Mouse (Mus musculus): ENCODE data around the gene Sptlc2. TPM values are rescaled to one million over a fixed set of nuclear protein-coding genes. Genes with fewer than 3 reads are reported as not detected.

Sptlc2 gene
- polyA plus RNA-seq, 1 experiment from 2014 or later = 67.6 TPM

DNA sequence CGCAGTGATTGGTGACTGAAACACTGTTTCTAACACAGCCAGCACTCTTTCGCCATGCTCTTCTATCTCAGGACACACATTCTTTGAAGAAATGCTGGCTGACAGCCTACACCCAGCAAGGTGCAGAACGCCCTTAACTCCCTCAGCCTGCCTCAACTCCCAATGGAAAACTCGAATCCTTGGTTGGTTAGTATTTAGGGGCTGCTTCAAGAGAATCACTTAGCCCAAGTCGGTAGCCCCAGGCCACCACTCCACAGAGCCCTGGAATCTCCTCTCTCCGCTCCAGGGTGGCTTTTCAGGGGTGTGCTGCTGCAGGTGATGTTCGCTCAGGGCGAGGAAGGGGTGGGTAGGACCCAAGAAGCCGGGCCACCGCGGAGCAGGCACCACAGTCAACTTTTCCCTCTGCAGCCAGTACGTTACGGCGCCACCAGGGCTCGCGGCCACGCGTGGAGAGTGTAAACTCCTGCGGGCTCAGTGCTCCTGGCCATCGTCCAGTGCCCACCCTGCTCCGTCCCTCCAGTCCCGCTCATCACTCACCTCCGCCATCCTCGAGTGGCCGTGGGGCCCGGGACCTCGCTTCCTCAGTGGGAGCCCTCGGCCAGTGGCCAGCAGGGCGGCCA, 89.0 kb downstream of the Sptlc2 start:
- 8% methylated on average over 29 of the region's 29 CpGs for WGBS
- Histone ChIP-seq H3K4me1 (replicated peaks; ENCODE audit: control insufficient read depth, insufficient read depth, low read length) (peaks cover 16% of the 10 kb centered on the region), H3K36me3 (ENCODE audit: control insufficient read depth, insufficient read depth) (no peaks in the 10 kb centered on the region), H3K9ac (replicated peaks; ENCODE audit: low read depth, low read length) (peak overlapping the region; percentile 73), H3K4me3 (replicated peaks; ENCODE audit: low read length) (peak overlapping the region; percentile 73), H3K9me3 (ENCODE audit: control insufficient read depth, low read length) (no peaks in the 10 kb centered on the region), H3K4me2 (ENCODE audit: low read length) (peak overlapping the region; percentile 95), H3K27me3 (replicated peaks; ENCODE audit: control insufficient read depth, insufficient read depth, low read length) (peaks cover 7% of the 10 kb centered on the region), H3K27ac (ENCODE audit: low read length) (no peak overlapping the region)
- ATAC-seq = peak; percentile 19

DNA sequence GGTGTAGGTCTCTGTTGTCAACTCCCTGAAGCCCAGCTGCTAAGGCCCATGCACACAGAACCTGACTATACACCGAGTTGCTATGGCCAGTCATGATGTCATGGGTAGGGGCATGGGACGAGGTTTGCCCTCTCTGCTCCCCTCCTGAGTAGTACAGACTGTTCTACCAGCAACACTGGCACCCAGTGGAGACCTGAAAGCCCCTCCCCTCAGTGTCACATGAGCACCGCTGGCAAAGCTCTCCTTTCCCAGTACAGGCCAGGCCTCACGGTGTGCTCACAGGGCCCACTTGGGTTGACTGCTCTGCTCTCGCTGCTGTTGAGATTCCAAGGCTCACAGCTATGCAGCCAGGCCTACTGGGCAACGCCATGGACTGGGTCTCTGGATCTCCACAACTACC, 94.2 kb downstream of the Sptlc2 start:
- Histone ChIP-seq H3K36me3 (ENCODE audit: control insufficient read depth, insufficient read depth) (no peaks in the 10 kb centered on the region), H3K27me3 (replicated peaks; ENCODE audit: control insufficient read depth, insufficient read depth, low read length) (peaks cover 7% of the 10 kb centered on the region), H3K4me1 (replicated peaks; ENCODE audit: control insufficient read depth, insufficient read depth, low read length) (no peaks in the 10 kb centered on the region; the same call in 1 of the 2 replicates), H3K9ac (replicated peaks; ENCODE audit: low read depth, low read length) (no peak overlapping the region), H3K27ac (ENCODE audit: low read length) (no peak overlapping the region), H3K4me2 (ENCODE audit: low read length) (no peak overlapping the region), H3K4me3 (replicated peaks; ENCODE audit: low read length) (no peak overlapping the region), H3K9me3 (ENCODE audit: control insufficient read depth, low read length) (no peaks in the 10 kb centered on the region)
- 73% methylated on average over 6 of the region's 6 CpGs for WGBS
- ATAC-seq = no peak

DNA sequence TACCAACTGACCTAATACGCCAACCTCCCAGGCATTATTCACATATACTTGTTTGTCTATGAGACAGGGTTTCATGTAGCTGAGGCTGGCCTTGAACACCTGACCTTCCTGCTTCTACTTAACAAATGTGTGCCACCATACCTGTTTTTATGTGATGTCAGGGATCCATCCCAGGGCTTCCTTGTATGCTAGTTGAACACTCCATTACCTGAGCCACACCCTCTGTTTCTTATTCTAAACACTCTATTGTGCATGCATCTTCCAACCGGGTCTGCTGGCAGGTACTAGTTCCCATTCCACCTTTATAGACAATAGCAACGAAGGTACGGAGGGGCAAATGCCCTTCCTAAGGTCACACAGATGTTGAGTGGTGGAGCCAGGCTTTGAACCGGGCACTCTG, 99.1 kb downstream of the Sptlc2 start:
- WGBS = 92% methylated on average over 5 of the region's 5 CpGs
- Histone ChIP-seq H3K27me3 (replicated peaks; ENCODE audit: control insufficient read depth, insufficient read depth, low read length) (no peaks in the 10 kb centered on the region), H3K4me2 (ENCODE audit: low read length) (no peak overlapping the region), H3K36me3 (ENCODE audit: control insufficient read depth, insufficient read depth) (no peaks in the 10 kb centered on the region), H3K9ac (replicated peaks; ENCODE audit: low read depth, low read length) (no peak overlapping the region), H3K4me3 (replicated peaks; ENCODE audit: low read length) (no peak overlapping the region), H3K9me3 (ENCODE audit: control insufficient read depth, low read length) (no peaks in the 10 kb centered on the region), H3K27ac (ENCODE audit: low read length) (no peak overlapping the region), H3K4me1 (replicated peaks; ENCODE audit: control insufficient read depth, insufficient read depth, low read length) (no peaks in the 10 kb centered on the region)
- ATAC-seq = no peak

GRCm38 (mm10) chr12:87284726-87285125, 103.4 kb downstream of the Sptlc2 start:
- 89% methylated on average over 5 of the region's 5 CpGs for WGBS
- ATAC-seq = no peak

DNA sequence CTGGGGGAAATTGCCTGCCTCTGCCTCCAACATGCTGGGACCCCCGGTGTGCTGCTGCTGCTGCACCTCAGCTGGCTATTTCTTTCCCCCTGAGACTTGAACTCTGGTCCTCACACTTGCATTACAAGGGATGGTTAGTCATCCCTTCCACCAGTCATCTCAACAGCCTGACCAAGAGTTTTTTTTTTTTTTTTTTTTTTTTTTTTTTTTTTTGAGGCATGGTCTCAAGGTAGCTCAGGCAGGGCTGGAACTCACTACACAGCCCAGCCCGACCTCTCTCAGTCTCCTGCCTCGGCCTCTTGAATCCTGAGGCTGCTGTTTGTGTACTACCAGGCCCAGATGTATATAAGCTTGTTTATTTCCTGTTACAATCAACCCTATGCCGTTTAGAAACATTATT, 103.9 kb downstream of the Sptlc2 start:
- H3K27me3 ChIP-seq (replicated peaks; ENCODE audit: control insufficient read depth, insufficient read depth, low read length) = no peaks in the 10 kb centered on the region
- no peaks in the 10 kb centered on the region for H3K9me3 ChIP-seq (ENCODE audit: control insufficient read depth, low read length)
- H3K4me2 ChIP-seq (ENCODE audit: low read length) = no peak overlapping the region
- no peak overlapping the region for H3K9ac ChIP-seq (replicated peaks; ENCODE audit: low read depth, low read length)
- H3K27ac ChIP-seq (ENCODE audit: low read length) = no peak overlapping the region
- 84% methylated on average over 4 of the region's 4 CpGs for WGBS
- H3K36me3 ChIP-seq (ENCODE audit: control insufficient read depth, insufficient read depth) = no peaks in the 10 kb centered on the region
- no peak overlapping the region for H3K4me3 ChIP-seq (replicated peaks; ENCODE audit: low read length)
- H3K4me1 ChIP-seq (replicated peaks; ENCODE audit: control insufficient read depth, insufficient read depth, low read length) = no peaks in the 10 kb centered on the region
- no peak for ATAC-seq

More at GRCm38 (mm10) chr12:87284726-87285125, 103.4 kb downstream of the Sptlc2 start:
- Histone ChIP-seq H3K9ac (replicated peaks; ENCODE audit: low read depth, low read length) (no peak overlapping the region), H3K4me1 (replicated peaks; ENCODE audit: control insufficient read depth, insufficient read depth, low read length) (no peaks in the 10 kb centered on the region), H3K27ac (ENCODE audit: low read length) (no peak overlapping the region), H3K4me3 (replicated peaks; ENCODE audit: low read length) (no peak overlapping the region), H3K36me3 (ENCODE audit: control insufficient read depth, insufficient read depth) (no peaks in the 10 kb centered on the region), H3K27me3 (replicated peaks; ENCODE audit: control insufficient read depth, insufficient read depth, low read length) (no peaks in the 10 kb centered on the region), H3K4me2 (ENCODE audit: low read length) (no peak overlapping the region), H3K9me3 (ENCODE audit: control insufficient read depth, low read length) (no peaks in the 10 kb centered on the region)

- ATAC-seq = no peak
- WGBS = 53% methylated on average over 7 of the region's 7 CpGs
- H3K4me3 ChIP-seq (replicated peaks; ENCODE audit: low read length) = no peak overlapping the region
Observed at GRCm38 (mm10) chr12:87283706-87284105, 104.4 kb downstream of the Sptlc2 start.

DNA sequence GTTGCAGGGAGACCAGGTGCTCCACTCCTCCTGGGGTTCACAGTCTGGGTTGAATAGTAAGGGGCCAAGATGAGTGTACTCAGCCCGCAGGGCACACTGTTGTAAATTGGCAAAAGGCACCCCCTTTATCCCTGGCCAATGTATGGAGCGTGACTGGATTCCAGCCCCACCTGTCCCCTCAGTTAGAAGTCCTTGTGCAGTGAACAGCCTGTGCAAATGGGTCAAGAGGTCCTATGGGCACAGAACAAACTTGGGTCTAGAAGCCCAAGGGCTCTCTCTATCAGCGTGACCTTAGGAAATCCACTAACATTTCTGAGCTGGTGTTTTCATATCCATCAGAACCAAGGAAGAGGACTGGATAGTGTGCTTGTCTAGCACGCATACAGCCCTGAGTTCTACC, 105.4 kb downstream of the Sptlc2 start:
- no peak for ATAC-seq
- H3K27me3 ChIP-seq (replicated peaks; ENCODE audit: control insufficient read depth, insufficient read depth, low read length) = no peaks in the 10 kb centered on the region
- no peak overlapping the region for H3K4me2 ChIP-seq (ENCODE audit: low read length)
- H3K36me3 ChIP-seq (ENCODE audit: control insufficient read depth, insufficient read depth) = no peaks in the 10 kb centered on the region
- no peak overlapping the region for H3K27ac ChIP-seq (ENCODE audit: low read length)
- H3K4me1 ChIP-seq (replicated peaks; ENCODE audit: control insufficient read depth, insufficient read depth, low read length) = no peaks in the 10 kb centered on the region
- WGBS = 94% methylated on average over 4 of the region's 4 CpGs
- no peaks in the 10 kb centered on the region for H3K9me3 ChIP-seq (ENCODE audit: control insufficient read depth, low read length)
- H3K9ac ChIP-seq (replicated peaks; ENCODE audit: low read depth, low read length) = no peak overlapping the region
- H3K4me3 ChIP-seq (replicated peaks; ENCODE audit: low read length) = no peak overlapping the region

More at GRCm38 (mm10) chr12:87283706-87284105, 104.4 kb downstream of the Sptlc2 start:
- Histone ChIP-seq H3K4me2 (ENCODE audit: low read length) (no peak overlapping the region), H3K9me3 (ENCODE audit: control insufficient read depth, low read length) (no peaks in the 10 kb centered on the region), H3K4me1 (replicated peaks; ENCODE audit: control insufficient read depth, insufficient read depth, low read length) (no peaks in the 10 kb centered on the region), H3K36me3 (ENCODE audit: control insufficient read depth, insufficient read depth) (no peaks in the 10 kb centered on the region), H3K27ac (ENCODE audit: low read length) (no peak overlapping the region), H3K9ac (replicated peaks; ENCODE audit: low read depth, low read length) (no peak overlapping the region), H3K27me3 (replicated peaks; ENCODE audit: control insufficient read depth, insufficient read depth, low read length) (no peaks in the 10 kb centered on the region)

DNA sequence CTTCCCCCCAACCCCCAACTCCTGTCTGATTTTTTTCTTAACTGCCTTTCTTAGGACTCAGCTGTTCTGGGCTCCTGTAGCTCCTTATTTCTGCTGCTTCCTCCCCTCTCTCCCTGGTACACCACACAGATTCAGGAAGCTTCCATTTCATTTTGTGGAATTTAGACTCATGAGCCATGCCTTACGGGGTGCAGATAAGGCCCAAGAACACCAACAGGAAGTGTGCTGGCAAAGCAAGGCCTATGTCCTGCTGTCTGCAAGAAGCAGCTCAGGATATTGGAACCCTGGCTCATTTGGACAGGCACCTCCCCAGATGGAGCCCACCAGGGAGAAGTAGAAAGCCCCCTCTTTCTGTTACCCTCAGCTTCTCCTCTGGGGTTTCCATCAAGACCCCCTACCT, 106.4 kb downstream of the Sptlc2 start:
- Histone ChIP-seq H3K36me3 (ENCODE audit: control insufficient read depth, insufficient read depth) (no peaks in the 10 kb centered on the region), H3K27ac (ENCODE audit: low read length) (no peak overlapping the region), H3K4me1 (replicated peaks; ENCODE audit: control insufficient read depth, insufficient read depth, low read length) (no peaks in the 10 kb centered on the region), H3K9me3 (ENCODE audit: control insufficient read depth, low read length) (no peaks in the 10 kb centered on the region), H3K4me2 (ENCODE audit: low read length) (no peak overlapping the region), H3K9ac (replicated peaks; ENCODE audit: low read depth, low read length) (no peak overlapping the region), H3K4me3 (replicated peaks; ENCODE audit: low read length) (no peak overlapping the region), H3K27me3 (replicated peaks; ENCODE audit: control insufficient read depth, insufficient read depth, low read length) (no peaks in the 10 kb centered on the region)
- WGBS = 93% methylated on average over 1 of the region's 1 CpGs
- no peak for ATAC-seq

- H3K27me3 ChIP-seq (replicated peaks; ENCODE audit: control insufficient read depth, insufficient read depth, low read length) = no peaks in the 10 kb centered on the region
- H3K27ac ChIP-seq (ENCODE audit: low read length) = no peak overlapping the region
- no peaks in the 10 kb centered on the region for H3K4me1 ChIP-seq (replicated peaks; ENCODE audit: control insufficient read depth, insufficient read depth, low read length)
- no peak for ATAC-seq
- 41% methylated on average over 14 of the region's 14 CpGs for WGBS
- no peak overlapping the region for H3K4me2 ChIP-seq (ENCODE audit: low read length)
- H3K9ac ChIP-seq (replicated peaks; ENCODE audit: low read depth, low read length) = no peak overlapping the region
- no peak overlapping the region for H3K4me3 ChIP-seq (replicated peaks; ENCODE audit: low read length)
- peaks cover 6% of the 10 kb centered on the region for H3K36me3 ChIP-seq (ENCODE audit: control insufficient read depth, insufficient read depth)
- H3K9me3 ChIP-seq (ENCODE audit: control insufficient read depth, low read length) = no peaks in the 10 kb centered on the region
Observed at GRCm38 (mm10) chr12:87279879-87280278, 108.3 kb downstream of the Sptlc2 start.

GRCm38 (mm10) chr12:87279350-87279749, 108.8 kb downstream of the Sptlc2 start:
- 71% methylated on average over 3 of the region's 3 CpGs for WGBS
- Histone ChIP-seq H3K27ac (ENCODE audit: low read length) (no peak overlapping the region), H3K4me3 (replicated peaks; ENCODE audit: low read length) (no peak overlapping the region), H3K27me3 (replicated peaks; ENCODE audit: control insufficient read depth, insufficient read depth, low read length) (no peaks in the 10 kb centered on the region), H3K9ac (replicated peaks; ENCODE audit: low read depth, low read length) (no peak overlapping the region), H3K4me1 (replicated peaks; ENCODE audit: control insufficient read depth, insufficient read depth, low read length) (no peaks in the 10 kb centered on the region), H3K4me2 (ENCODE audit: low read length) (no peak overlapping the region), H3K36me3 (ENCODE audit: control insufficient read depth, insufficient read depth) (peaks cover 10% of the 10 kb centered on the region), H3K9me3 (ENCODE audit: control insufficient read depth, low read length) (no peaks in the 10 kb centered on the region)
- no peak for ATAC-seq

All from forebrain, embryonic 16.5 days (tissue).